Mouse (Mus musculus) kidney, adult 2 months (tissue): Measurements from ENCODE around the gene Fbxo47. TPM values are rescaled to one million over a fixed set of nuclear protein-coding genes. Genes with fewer than 3 reads are reported as not detected.
A peak's percentile ranks its signal among the peaks of the same experiment; 100 is the strongest.

Experiments
- DNase-seq: peaks from one replicate; pipeline ENCODE4 v3.0.0; 2021
- H3K27ac ChIP-seq: fragments of 200-500 bp; 2 replicates; pipeline ENCODE4 v1.5.1; 2012; ENCODE audit warnings: low read depth, low read length, control low read depth, inconsistent platforms; ENCODE audit not compliant: insufficient read depth
- H3K27me3 ChIP-seq: fragments of 200-500 bp; replicated peaks from 2 replicates; pipeline ENCODE4 v1.6.1; 2012; ENCODE audit warnings: mild to moderate bottlenecking, moderate library complexity, low read length, inconsistent platforms; ENCODE audit not compliant: control insufficient read depth, insufficient read depth
- H3K36me3 ChIP-seq: fragments of 200-500 bp; 2 replicates; pipeline ENCODE4 v1.6.1; 2012; ENCODE audit warnings: mild to moderate bottlenecking, moderate library complexity, low read length, inconsistent platforms; ENCODE audit not compliant: control insufficient read depth, insufficient read depth
- H3K4me1 ChIP-seq: fragments of 200-500 bp; 2 replicates; pipeline ENCODE4 v1.6.1; 2011; ENCODE audit warnings: low read length; ENCODE audit not compliant: control insufficient read depth, insufficient read depth
- H3K4me3 ChIP-seq: fragments of 200-500 bp; 2 replicates; pipeline ENCODE4 v1.5.1; 2011; ENCODE audit warnings: mild to moderate bottlenecking, low read depth, low read length, control low read depth; ENCODE audit not compliant: insufficient read depth
- CTCF ChIP-seq: fragments of 200-500 bp; conservative IDR thresholded peaks from 2 replicates; pipeline ENCODE4 v1.5.1; 2011; ENCODE audit warnings: low read depth, mild to moderate bottlenecking, control low read depth, low read length, moderate library complexity, mixed read lengths; ENCODE audit not compliant: insufficient read depth, insufficient read length
- POLR2A ChIP-seq: fragments of 200-500 bp; IDR thresholded peaks from one replicate; pipeline ENCODE4 v1.6.1; 2011; ENCODE audit warnings: low read depth, low read length, control low read depth
- WGBS: fragments of 180-500 bp; shearing (Covaris S2); methylation state at CpG from one replicate; pipeline ENCODE4 v1.1.7; 2018; 5-methylcytosine and 5-hydroxymethylcytosine counted together
- polyA plus RNA-seq: library from polyadenylated mRNA; depleted of rRNA; stranded (reverse); fragments of >200 nt; gene quantifications from 2 replicates; pipeline ENCODE4 v1.2.3, GENCODE M21; 2012

Gene Fbxo47
- polyA plus RNA-seq, 1 experiment = 0.33 TPM

- 74% methylated on average over 11 of the region's 11 CpGs for WGBS
- Histone ChIP-seq H3K4me3 (no peak overlapping the region), H3K4me1 (peaks cover 79% of the 10 kb centered on the region), H3K27ac (peak overlapping the region; percentile 36; the same call in 1 of the 2 replicates), H3K36me3 (no peaks in the 10 kb centered on the region; the same call in 1 of the 2 replicates), H3K27me3 (no peaks in the 10 kb centered on the region)
- TF ChIP-seq CTCF (no peak), POLR2A (no peak)
- no peak for DNase-seq
Observed at GRCm38 (mm10) chr11:97815736-97816135, 68.2 kb downstream of the Fbxo47 start.

GRCm38 (mm10) chr11:97813746-97814515, 70.0 kb downstream of the Fbxo47 start:
- Histone ChIP-seq H3K27ac (peak overlapping the region; percentile 28), H3K4me3 (no peak overlapping the region), H3K4me1 (peaks cover 86% of the 10 kb centered on the region), H3K36me3 (no peaks in the 10 kb centered on the region; the same call in 1 of the 2 replicates), H3K27me3 (no peaks in the 10 kb centered on the region)
- TF ChIP-seq POLR2A (no peak), CTCF (no peak)
- whole genome bisulfite sequencing = 24% methylated on average over 17 of the region's 17 CpGs
- DNase-seq = peak; percentile 90

- Histone ChIP-seq H3K27me3 (no peaks in the 10 kb centered on the region), H3K27ac (peak overlapping the region; percentile 28), H3K4me3 (no peak overlapping the region), H3K4me1 (peaks cover 89% of the 10 kb centered on the region), H3K36me3 (no peaks in the 10 kb centered on the region; the same call in 1 of the 2 replicates)
- TF ChIP-seq CTCF = no peak
- TF ChIP-seq POLR2A = no peak
- DNase-seq = no peak
- 17% methylated on average over 7 of the region's 7 CpGs for WGBS
Observed at GRCm38 (mm10) chr11:97813085-97813484, 70.9 kb downstream of the Fbxo47 start.

GRCm38 (mm10) chr11:97812491-97812921, 71.4 kb downstream of the Fbxo47 start:
- whole genome bisulfite sequencing = 49% methylated on average over 3 of the region's 3 CpGs
- Histone ChIP-seq H3K4me3 (no peak overlapping the region), H3K4me1 (peaks cover 90% of the 10 kb centered on the region), H3K36me3 (no peaks in the 10 kb centered on the region; the same call in 1 of the 2 replicates), H3K27ac (peak overlapping the region; percentile 28), H3K27me3 (no peaks in the 10 kb centered on the region)
- no peak for TF ChIP-seq CTCF
- no peak for TF ChIP-seq POLR2A
- DNase-seq = peak; percentile 20

GRCm38 (mm10) chr11:97811569-97812362, 72.2 kb downstream of the Fbxo47 start:
- peaks cover 89% of the 10 kb centered on the region for H3K4me1 ChIP-seq
- H3K27me3 ChIP-seq = no peaks in the 10 kb centered on the region
- TF ChIP-seq POLR2A (no peak), CTCF (no peak)
- DNase-seq = peak; percentile 95
- 24% methylated on average over 13 of the region's 13 CpGs for WGBS
- peak overlapping the region; percentile 85 for H3K27ac ChIP-seq
- no peaks in the 10 kb centered on the region; the same call in 1 of the 2 replicates for H3K36me3 ChIP-seq
- H3K4me3 ChIP-seq = no peak overlapping the region

GRCm38 (mm10) chr11:97810970-97811369, 73.0 kb downstream of the Fbxo47 start:
- Histone ChIP-seq H3K4me3 (no peak overlapping the region), H3K4me1 (peaks cover 87% of the 10 kb centered on the region), H3K36me3 (no peaks in the 10 kb centered on the region; the same call in 1 of the 2 replicates), H3K27me3 (no peaks in the 10 kb centered on the region), H3K27ac (peak overlapping the region; percentile 57; the same call in 1 of the 2 replicates)
- DNase-seq = peak; percentile 17
- 30% methylated on average over 3 of the region's 3 CpGs for WGBS
- TF ChIP-seq POLR2A (no peak), CTCF (no peak)

GRCm38 (mm10) chr11:97810356-97810755, 73.6 kb downstream of the Fbxo47 start:
- WGBS = 27% methylated on average over 7 of the region's 7 CpGs
- Histone ChIP-seq H3K27me3 (no peaks in the 10 kb centered on the region), H3K4me1 (peaks cover 86% of the 10 kb centered on the region), H3K36me3 (no peaks in the 10 kb centered on the region; the same call in 1 of the 2 replicates), H3K27ac (peak overlapping the region; percentile 53; the same call in 1 of the 2 replicates), H3K4me3 (no peak overlapping the region)
- TF ChIP-seq POLR2A (no peak), CTCF (no peak)
- peak; percentile 69 for DNase-seq
